Mouse (Mus musculus) gastrocnemius, postnatal 4 days (tissue): ENCODE measurements around the gene E130114P18Rik. TPM values are rescaled to one million over a fixed set of nuclear protein-coding genes. Genes with fewer than 3 reads are reported as not detected.
A peak's percentile ranks its signal among the peaks of the same experiment; 100 is the strongest.

Experiments used
- DNase-seq, 2 experiments: peaks; one replicate each; pipeline ENCODE4 v3.0.0; 2021 to 2022; ENCODE audit warnings: low spot score in 2 of 2, mixed read lengths in 2 of 2
- long read RNA-seq, 2 experiments: library from polyadenylated mRNA; stranded (forward); transcript quantifications; one replicate each; pipeline ENCODE4 v2.0.0; 2021
- total RNA-seq, 2 experiments: library from RNA; stranded (reverse); gene quantifications; 2 replicates each; pipeline ENCODE4 v1.2.3; 2021

The E130114P18Rik gene
- total RNA-seq = 1 to 10 TPM; 3.6 to 4.4 TPM
- long read RNA-seq, experiment 1, partial matches to known transcripts = 0 of 4 reads
- long read RNA-seq, experiment 1, other reads (novel, unspliced or antisense) = 2 of 4 reads
- long read RNA-seq, experiment 2, partial matches to known transcripts = 0 of 3 reads
- long read RNA-seq, experiment 2, other reads (novel, unspliced or antisense) = 2 of 3 reads

DNA sequence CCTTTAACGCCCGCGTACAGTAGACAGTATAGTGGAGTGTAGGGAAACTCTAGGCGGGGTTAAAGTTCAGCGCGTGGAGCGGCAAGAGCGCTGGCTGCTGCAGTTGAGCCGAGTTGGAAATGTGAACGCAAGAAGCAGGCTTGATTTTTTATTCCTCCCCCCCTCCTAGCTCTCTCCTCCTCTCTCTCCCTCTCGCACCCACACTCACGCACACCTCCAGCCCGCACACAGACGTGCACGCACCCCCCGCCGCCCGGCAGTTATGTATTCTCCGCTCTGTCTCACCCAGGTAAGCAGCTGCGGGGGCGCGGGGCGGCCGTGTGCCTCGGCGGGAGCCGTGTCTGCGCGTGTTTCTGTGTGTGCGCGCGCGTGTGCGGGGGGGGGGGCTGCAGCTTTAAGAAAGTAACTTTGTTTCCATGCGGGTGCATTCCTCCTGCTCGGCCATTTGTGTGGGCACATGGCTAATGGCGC, at the start of gene E130114P18Rik:
E130114P18Rik (minus strand) TSS at position 373 of the 471 bp plus-strand sequence.
- DNase-seq = peak in 1 of 2 experiments; percentile 63

DNA sequence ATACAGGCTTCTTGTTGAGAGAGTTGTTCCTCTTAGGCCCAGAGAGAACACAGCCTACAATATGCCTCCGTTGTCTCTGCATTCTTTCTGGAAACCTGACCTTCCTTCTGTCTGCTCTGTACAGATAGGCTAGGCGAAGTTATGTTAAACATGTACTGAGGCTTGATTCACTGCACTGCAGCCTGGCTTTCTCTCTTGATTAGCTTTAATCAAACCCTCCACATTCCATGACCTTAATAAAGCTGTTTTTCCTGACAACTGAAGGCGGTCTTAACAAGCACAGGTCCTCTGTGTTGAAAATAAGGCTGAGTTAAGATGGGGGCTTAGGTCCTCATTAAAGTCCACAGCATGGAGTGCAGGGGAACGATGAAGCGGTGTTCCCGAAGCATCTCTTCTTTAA, 49.2 kb upstream of the E130114P18Rik start:
- no peak for DNase-seq

DNA sequence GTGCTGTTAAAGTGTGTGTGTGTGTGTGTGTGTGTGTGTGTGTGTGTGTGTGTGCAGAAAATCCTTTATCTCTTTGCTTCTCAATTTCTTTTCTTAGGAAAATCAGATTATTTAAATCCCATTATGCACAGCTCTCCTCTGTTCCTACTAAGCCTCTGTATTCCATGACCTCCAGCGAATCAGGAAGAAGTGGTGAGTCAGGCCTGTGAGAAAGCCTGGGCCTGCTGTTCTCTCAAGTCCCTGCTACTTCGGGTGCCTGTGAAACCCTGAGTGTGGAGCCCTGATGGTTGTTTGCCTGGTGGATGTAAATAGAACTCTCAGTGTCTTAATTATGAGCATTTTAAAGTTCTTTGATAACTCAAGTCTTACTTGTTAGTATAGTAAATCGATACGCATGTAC, 48.0 kb upstream of the E130114P18Rik start:
- no peak for DNase-seq

GRCm38 (mm10) chr4:97825432-97825831, 47.6 kb upstream of the E130114P18Rik start:
- DNase-seq = no peak

GRCm38 (mm10) chr4:97824451-97824850, 46.6 kb upstream of the E130114P18Rik start:
- DNase-seq = no peak

DNA sequence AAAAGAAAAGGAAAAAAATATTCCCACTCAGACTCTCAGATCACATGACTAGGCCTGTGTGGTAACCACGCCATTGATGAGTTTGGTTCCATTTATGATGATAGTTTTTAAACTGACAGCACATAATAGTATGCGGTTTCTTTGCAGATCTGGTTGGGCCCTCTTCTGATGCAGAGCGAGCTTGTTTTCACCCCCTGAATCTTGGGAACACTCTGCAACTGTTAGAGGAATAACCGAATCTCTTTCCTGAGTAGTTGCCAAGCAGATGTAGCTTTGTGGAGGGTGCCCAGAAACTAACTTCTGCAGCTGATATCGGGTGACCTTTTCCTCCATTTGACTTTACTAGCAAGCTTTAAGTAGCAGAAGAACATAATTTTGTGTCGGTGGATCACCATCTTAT, 45.6 kb upstream of the E130114P18Rik start:
- DNase-seq = no peak

DNA sequence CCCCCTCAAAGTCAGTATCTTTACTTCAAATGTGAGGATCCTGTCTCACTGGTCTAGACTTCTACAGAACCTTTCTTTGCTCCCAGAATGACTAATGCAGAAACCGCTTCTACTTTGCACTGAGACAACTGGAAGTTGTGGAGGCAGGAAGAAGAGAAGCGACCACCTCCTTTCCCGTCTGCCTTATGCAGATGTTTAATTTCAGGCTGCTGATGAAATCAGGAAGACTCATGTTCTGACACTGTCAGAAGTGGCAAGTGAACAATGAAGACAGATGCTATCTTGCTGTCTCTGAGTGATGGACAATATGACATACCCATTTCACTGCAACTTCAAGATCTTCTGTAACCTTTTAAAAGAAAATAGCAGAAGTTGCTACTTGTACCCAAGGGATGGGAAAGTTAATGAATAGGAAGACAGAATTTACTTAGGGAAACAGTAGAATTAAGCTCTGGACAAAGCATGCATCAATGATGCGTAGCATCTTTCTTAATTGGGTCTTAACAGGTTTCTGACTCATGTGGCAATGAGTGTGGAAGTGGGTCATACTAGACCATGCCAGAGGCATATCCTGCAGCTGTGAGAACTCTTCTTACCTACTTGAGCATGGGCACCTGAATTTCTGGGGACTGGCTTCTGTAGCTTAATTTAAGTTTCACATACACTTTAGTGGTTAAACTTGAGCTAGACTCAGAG, 43.8 kb upstream of the E130114P18Rik start:
- no peak for DNase-seq

DNA sequence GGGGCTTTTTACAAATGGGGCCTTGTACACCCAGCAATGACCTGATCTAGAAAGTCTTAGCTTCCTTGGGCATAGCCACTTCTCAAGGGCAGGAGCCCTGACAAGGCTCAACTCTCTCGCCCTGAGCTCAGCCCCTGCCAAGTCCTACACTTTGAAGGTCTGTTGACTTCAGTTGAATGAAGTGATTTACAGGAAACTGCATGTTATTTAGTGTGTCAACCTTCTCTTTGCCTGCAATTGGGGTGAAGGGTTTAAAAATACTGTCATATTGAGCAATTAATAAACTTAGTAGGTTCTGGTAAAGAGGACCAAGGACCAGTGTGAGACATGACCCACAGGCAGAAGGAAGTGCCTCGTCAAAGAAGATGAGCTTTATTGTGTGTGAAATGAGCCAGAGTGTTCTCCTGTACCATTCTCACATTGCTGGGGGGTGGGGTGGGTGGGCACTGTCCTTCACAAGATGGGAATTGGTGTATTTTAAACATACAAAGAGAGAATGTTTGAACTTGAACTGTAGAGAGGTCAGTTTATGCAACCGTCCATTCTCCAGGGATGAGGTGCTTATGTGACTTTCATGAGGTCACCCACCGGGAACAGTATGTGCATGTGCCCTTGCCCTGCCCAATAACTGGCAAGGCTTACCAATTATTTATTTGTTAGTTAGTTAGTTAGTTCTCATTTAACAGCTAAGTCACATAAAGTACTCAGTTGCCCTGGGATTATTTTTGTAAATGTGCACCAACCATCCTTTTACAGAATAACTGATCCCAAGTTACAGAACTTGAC, 42.8 kb upstream of the E130114P18Rik start:
- no peak for DNase-seq

GRCm38 (mm10) chr4:97819101-97819500, 41.2 kb upstream of the E130114P18Rik start:
- no peak for DNase-seq

DNA sequence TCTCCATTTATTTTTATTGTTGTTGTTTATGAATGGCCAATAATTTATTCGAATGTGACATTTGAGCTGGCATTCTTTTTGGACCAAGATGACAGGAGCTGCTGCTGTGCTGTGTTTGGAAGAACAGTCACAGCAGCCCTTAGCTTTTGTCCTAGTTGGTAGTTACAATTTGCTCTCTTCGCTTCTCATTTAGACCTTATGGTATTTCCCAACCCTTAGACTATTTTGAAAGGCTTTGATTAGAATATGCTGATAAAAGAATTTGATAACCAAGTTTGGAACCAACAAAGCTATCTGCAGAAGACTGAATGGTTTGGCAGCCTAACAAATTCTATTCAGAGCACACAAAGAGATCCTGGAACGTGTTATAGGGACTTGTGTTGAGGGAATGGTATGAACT, 40.6 kb upstream of the E130114P18Rik start:
- DNase-seq = no peak

DNA sequence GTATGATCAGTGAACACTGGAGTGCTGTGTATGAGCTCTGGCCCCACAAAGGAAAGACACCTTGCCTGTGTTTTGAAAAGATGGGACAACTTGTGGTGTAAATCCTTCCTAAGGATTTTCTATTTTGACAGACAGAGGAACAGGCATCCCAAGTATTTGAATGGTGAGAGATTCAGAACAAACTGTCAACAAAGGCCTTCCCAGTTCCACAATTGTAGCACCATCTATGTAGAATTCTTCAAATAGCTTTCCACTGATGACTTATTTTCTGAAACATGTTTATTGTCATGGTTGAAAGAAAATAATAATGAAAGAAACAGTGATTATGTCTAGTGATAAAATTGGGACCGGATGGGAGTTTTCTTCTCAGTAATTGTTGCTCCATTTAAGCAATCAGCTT, 39.9 kb upstream of the E130114P18Rik start:
- no peak for DNase-seq

GRCm38 (mm10) chr4:97816753-97817152, 38.9 kb upstream of the E130114P18Rik start:
- DNase-seq = no peak

DNA sequence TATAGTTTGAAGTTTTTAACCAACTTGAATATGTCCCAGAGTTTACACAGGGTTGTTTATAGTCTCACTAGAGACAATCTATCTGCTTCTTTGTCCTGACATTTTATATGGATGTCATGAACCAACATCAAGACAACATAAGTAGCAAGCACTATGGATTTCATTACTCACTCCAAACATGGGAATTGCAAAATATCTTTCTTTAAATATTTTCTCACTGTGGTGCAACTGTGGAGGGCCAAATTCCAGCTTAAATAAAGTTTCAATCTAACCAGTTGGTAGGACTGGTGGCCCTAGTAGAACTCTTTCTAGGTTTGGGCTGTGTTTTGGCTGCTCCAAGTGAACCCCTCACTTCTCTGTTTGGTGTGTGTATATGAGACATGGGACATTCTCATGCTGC, 38.1 kb upstream of the E130114P18Rik start:
- no peak for DNase-seq

DNA sequence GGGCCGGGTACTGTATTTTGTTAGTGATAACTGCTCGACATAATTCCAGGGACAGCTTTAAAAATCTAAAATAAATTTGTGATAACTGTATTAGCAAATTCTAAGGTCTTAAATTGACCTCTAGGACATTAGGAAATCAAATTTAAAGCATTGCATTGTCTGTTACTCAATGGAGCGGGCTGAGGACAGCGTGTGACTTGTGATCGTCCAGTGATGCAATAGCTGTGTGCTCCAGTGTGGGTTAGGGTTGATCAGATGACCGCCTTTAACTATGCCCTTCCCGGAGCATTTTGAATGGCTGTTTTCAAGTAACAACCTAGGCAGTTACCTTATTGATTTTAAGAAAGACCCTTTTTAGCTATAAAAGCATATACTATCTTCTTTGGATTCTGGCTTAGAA, 36.6 kb upstream of the E130114P18Rik start:
- DNase-seq = no peak

DNA sequence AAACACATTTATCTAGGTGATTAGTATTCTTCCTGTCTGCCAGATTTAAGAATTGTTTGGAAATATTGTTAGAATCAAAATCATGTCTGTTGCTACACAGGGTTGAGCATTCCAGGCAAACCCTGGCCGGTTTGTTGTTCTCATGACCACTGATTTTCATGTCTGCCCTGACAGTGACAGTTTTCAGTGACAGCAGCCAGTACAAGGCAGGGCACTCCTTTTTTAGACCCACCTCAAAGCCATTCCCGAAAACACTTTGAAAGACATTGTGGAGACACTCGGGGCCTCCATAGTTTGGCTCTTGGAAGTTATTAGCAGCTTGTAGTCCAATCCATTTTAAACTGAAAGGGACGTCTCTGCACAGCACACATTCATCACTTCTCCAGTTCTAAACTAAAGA, 36.1 kb upstream of the E130114P18Rik start:
- no peak for DNase-seq

GRCm38 (mm10) chr4:97813035-97813434, 35.2 kb upstream of the E130114P18Rik start:
- DNase-seq = no peak

GRCm38 (mm10) chr4:97810348-97810939, 32.6 kb upstream of the E130114P18Rik start:
- DNase-seq = no peak

GRCm38 (mm10) chr4:97809582-97810295, 31.9 kb upstream of the E130114P18Rik start:
- DNase-seq = no peak

DNA sequence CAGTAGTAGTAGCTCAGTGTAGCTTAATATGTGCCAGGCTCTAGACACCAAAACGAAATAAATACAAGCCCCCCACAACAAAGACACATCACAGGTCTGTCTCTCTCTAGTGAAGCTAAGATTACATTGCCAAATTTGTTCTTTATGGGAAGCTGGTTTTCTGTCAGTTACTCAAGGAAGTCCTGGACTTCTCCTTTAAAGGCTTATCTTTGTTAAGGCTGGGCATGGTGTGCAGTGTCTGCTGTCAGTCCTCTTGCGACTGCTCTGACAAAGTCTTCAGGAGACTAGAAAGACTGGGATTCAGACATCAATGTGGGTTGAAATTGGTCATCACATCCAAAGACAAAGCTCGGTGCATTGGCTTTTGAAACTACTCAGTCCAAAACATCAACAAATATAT, 31.0 kb upstream of the E130114P18Rik start:
- DNase-seq = no peak

GRCm38 (mm10) chr4:97806924-97807323, 29.0 kb upstream of the E130114P18Rik start:
- no peak for DNase-seq
